Mouse (Mus musculus) B cell, adult 2 months (primary cell): ENCODE measurements around the gene Ptpn7.
"Not testable (repeated sequence)": the region's sequence is repeated elsewhere in the genome, so short reads cannot be mapped to it uniquely, and the experiment has no call there.

Experiments used
- DNase-seq, 2 experiments: peaks; one replicate each; pipeline ENCODE4 v3.0.0; 2022

Gene Ptpn7

GRCm38 (mm10) chr1:135159556-135160123 lies 27.1 kb downstream of the Ptpn7 start:
- no peak for DNase-seq

GRCm38 (mm10) chr1:135160411-135161050 lies 28.0 kb downstream of the Ptpn7 start:
- DNase-seq: no peak

GRCm38 (mm10) chr1:135162720-135163119 lies 30.2 kb downstream of the Ptpn7 start:
- no peak for DNase-seq

GRCm38 (mm10) chr1:135167435-135167834 lies 34.9 kb downstream of the Ptpn7 start, which contains the start of gene Gpr37l1:
Gene Gpr37l1 (minus strand): TSS chr1:135167681.
- no peak for DNase-seq

DNA sequence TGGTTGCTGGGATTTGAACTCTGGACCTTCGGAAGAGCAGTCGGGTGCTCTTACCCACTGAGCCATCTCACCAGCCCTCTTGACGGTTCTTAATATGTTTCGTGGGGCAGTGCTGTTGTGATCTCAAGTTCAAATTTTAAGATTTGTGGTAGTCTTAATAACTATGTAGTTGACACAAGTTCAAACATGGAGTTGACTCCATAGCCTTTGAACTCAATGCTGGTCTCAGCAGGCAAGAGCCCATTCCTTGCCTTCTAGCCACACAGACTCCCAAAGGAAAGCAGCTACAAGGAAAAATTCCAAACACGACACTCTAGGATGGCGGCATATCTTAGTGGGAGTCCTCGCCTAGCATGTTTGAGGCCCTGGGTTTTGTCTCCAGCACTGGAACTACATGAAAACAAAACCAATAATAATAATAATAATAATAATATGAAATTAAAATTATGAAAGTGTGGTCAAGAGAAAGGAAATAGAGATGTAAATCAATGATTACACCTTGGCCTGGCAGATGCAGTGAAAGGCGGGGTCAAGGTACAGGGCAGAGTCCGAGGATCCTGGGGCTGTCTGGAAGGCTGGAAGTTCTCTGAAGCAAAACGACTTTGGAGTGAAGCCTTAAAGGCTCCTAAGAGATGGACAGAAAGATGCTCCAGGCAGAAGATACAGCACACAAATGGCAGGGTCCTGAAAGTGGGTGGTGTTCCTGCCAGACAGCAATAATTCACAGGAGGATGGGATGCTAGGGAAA lies 36.1 kb downstream of the Ptpn7 start:
- DNase-seq: no peak

DNA sequence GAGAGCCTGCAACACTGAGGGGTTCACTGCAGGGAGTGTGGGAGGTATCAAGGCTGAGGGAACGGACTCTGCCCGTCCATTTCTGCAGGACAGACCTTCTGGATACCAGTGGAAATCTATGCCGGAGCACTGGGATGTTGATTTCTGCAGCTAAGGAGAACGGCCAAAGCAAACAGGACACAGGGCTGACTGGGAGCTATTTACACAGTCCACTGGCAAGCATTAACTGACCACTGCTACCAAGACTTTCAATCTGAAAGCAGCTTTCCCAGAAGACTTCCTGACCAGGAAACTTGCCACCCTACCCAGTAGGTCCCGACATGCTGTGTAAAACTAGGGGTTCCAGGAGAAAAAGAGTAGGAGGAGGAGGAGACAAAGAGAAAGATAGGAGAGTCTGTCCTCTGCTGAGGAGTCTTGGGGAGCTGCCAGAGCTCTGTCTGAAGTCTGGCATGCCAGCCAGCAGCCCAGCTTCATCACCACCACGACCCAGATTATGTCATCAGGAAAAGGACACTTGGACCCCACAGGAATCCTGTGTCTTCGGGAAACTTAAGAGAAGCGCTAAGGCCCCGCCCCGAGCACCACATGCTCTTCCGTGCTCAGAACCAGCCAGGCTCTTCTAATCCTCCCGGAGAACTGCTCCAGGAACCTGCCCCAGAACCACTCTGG lies 37.2 kb downstream of the Ptpn7 start:
- DNase-seq: no peak

DNA sequence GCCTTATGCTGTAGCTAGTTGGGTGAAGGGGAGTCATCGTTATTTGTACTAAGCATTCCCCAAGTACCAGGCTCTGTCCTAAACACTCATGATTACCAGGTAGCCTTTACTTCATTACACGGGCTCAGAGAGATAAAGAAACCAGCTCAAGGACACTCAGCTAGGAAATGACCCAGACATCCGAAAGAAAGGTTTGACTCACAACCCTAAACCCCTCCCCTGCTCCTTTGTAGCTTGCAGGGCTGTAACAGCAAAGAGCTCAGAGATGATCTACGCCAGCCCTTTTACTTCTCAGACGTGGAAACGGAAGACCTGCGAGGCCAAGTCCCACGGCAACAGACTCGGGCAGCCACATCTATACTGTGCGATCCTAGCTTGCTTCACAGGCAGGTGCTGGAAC lies 37.8 kb downstream of the Ptpn7 start:
- DNase-seq: no peak

GRCm38 (mm10) chr1:135171202-135171601 lies 38.7 kb downstream of the Ptpn7 start:
- no peak for DNase-seq

DNA sequence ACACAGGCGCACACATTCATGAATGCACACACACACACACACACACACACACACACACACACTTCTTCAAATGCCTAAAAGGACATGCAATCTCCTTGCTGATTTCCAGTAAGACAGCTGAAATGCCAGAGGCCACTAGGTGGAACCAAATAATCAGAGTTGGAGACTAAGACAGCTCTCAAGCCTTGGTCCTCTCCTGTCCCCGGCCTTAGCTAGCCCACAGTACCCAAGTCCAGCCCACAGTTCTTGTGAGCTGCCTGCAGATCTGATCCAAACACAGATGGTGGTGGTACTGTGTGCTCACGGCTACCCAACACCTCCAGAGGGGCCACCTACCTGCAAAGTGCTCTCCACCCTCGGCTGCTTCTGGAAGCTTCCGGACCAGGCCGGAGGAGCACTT lies 39.5 kb downstream of the Ptpn7 start:
- DNase-seq: no peak

GRCm38 (mm10) chr1:135173311-135173710 lies 40.8 kb downstream of the Ptpn7 start:
- no peak for DNase-seq

DNA sequence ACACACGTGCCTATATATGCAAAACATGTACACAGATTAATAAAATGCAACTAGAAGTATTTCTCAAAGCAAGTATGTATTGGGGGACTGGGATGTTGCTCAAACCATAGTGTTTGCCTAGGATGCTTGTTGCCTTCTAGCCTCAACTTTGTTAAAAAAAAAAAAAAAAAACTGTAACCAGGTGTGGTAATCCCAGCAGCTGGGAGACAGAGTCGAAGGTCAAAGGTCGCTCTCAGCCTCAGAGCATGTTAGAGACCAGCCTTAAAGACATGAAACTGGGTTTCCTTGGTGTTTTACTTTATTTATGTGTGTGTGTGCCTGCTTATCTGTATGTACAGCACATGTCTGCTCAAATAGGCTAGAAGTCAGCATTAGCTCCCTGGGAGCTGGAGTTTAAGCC lies 42.7 kb downstream of the Ptpn7 start:
- no peak for DNase-seq

DNA sequence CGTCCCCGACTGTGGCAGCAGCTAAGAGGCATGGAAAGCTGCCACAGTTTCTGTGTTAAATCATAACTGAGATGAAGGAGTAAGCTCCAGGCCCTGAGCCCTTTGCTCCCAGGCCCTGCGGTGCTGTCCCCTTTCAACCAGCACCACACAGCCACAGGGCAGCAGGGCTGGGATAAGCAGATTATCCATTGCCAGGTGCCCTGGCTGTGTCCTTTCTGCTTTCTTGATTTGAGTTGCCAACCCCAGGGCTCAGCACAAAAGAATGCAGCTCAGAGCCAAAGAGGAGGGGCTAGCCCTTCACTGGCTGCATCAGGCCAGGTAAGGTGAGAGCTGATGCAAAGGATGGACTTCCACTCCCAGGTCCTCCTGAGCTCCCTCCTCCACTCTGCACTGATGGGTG lies 45.2 kb downstream of the Ptpn7 start:
- no peak for DNase-seq

GRCm38 (mm10) chr1:135178863-135179262 lies 46.4 kb downstream of the Ptpn7 start:
- DNase-seq: no peak

DNA sequence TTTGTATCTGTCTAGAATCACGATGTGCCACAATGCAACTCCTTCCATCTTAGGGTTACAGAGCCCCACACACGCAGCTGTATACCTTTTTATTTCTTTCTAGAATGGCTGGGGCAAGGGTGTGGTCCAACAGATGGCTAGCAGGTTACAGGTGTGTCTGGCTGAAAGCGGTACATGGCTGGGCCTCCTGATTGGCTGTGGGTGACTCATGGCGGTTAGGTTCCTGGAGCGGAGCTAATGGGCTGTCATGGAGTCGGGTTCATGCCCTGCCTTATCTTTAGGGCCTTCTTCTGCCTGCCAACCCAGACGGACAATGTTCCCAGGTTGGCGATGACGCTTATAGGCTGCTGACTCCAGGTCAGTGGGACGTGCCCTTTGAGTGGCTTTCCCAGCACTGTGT lies 48.3 kb downstream of the Ptpn7 start:
- no peak for DNase-seq

GRCm38 (mm10) chr1:135181275-135181674 lies 48.8 kb downstream of the Ptpn7 start:
- no peak for DNase-seq

DNA sequence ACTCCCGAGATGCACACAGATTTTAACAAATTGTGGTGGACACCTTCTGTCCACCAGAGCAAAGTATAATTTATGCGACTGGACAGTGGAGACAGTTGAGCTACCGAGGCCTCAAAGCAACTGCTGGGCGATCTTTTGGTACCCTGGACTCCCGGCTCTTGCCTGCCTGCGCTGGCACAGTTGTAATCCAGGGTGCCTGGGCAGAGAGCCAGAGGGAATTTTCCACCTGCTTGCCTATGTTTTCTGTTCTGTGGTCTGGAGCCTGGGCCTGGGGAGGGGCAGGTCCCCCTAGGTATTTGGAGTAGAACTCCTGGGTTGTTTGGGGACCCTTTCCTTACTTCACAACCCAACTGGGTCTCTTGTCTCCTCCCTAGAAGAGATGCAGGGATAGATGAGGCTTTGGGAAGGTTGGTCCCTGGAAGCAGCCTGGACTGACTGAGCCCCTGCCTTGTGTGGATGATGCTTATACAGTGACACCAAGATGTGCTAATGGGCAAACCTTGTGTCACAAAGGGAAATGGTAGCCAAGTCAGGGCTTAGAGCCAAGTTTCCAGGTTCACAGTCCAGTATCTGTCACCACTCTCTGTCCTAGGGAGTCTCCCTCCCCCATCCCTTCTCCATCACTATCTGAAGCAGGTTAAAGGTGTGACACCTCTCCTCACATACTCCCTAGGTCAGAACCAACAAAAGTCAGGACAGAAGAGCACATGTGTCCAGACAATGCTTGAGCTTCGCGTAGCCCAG lies 49.6 kb downstream of the Ptpn7 start:
- no peak for DNase-seq

GRCm38 (mm10) chr1:135182975-135183374 lies 50.5 kb downstream of the Ptpn7 start:
- no peak for DNase-seq

GRCm38 (mm10) chr1:135183448-135183847 lies 50.9 kb downstream of the Ptpn7 start:
- DNase-seq: no peak

DNA sequence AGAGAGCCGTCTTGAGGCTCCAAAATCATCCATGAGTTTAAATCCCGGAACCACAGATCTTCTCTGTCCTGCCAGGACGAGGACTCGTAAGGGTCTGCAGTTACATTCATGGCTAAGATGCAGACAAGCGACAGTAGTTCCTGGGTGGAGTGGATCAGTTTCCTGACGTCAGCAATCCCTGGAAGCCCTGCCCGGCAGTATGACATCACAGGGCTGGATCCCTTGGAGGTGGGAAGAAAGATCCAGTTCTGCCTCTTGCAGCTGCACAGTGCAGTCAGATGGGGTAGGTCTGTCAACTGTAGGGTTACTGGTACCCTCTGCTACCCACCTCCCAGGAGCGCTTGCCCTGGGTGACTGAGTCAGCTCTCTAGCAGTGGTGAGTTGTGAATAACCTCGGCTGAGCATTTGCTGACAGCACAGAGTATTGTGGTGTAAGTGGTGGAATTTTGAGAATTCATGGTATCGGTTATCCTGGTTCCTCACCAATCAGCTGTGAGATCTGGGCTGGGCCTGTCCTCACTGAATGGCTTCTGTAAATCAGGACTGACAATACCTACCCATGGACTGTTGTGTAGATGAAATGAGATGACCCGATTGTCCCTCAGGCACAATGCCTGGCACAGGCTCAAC lies 51.6 kb downstream of the Ptpn7 start:
- DNase-seq: no peak

DNA sequence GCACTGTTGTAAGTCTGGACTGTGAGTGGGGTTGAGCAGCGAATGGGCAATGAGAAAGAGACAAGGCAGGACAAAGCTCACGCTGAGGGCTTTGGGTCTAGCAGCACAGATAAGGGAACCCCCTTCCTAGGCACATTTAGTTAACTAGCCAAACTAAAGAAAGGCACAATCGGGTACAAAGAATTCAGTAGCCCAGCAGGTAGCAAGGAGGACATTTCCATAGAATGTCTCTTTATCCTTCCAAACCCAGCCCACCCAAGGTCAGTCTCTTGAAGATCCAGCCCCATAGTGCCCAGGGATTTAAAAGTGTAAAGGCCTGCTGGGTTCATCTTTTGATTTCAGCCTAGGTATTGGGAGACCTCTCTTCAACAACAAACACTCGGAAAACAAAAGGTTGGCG lies 53.4 kb downstream of the Ptpn7 start:
- DNase-seq: no peak

GRCm38 (mm10) chr1:135186427-135186826 lies 53.9 kb downstream of the Ptpn7 start:
- DNase-seq: no peak

DNA sequence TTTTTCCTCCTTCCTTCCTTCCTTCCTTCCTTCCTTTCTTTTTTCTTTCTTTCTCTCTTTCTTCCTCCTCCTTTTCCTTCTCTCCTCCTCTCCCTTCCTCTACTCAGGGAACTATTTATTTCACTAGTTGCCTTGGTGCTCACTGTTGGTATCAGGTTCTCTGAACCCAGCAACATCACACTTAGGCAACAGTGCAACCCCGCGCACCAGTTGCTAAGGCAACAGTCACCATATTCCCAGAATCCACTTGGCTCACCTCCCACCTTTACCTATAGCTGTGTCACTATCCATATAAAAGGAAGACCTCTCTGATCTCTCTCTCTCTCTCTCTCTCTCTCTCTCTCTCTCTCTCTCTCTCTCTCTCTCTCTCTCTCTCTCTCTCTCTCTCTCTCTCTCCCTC lies 54.5 kb downstream of the Ptpn7 start:
- DNase-seq: not testable (repeated sequence)

DNA sequence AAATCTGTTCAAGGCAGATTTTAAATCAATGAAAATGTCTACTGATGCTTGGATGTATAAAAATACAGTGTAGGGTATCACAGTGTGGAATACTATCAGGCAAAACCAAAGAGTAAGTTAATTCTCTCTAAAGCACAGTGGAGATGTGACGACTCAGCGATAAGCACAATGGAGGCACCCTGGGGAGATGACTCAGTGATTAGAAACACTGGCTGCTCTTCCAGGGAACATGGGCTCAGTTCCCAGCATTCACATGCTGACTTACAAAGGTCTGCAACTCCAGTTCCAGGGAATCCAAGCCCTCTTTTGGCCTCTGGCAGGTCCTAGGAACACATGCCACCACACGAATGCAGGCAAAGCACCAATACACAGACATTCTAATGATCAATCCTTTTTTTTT lies 55.7 kb downstream of the Ptpn7 start:
- no peak for DNase-seq
